In genomic region chr19:13980988-13981630, GRCm38 (mm10) we compare ENCODE assay signal across 8 mouse cellular contexts.
DNase-seq lines count a peak whose midpoint lies in the region; ATAC-seq lines count a peak whose summit lies in the region.

No protein-coding gene starts in this region.

- no peak overlapping the region for H3K9ac ChIP-seq in midbrain, embryonic 11.5 days (ENCODE audit: low read length)
- H3K9ac ChIP-seq in midbrain, embryonic 12.5 days (replicated peaks), result no peak overlapping the region

- H3K4me1 ChIP-seq in midbrain, embryonic 11.5 days (ENCODE audit: control insufficient read depth, insufficient read depth, low read length), result no peaks in the 10 kb centered on the region
- no peaks in the 10 kb centered on the region for H3K4me1 ChIP-seq in midbrain, embryonic 10.5 days
- H3K4me1 ChIP-seq in midbrain, embryonic 12.5 days, result no peaks in the 10 kb centered on the region

- H3K9me3 ChIP-seq in midbrain, embryonic 11.5 days (ENCODE audit: control insufficient read depth, low read length), result no peaks in the 10 kb centered on the region
- H3K9me3 ChIP-seq in midbrain, embryonic 10.5 days (replicated peaks), result no peaks in the 10 kb centered on the region
- no peaks in the 10 kb centered on the region for H3K9me3 ChIP-seq in midbrain, embryonic 12.5 days

- DNase-seq in cerebellum, adult 18-20 months, result peak; percentile 13 to 38
- DNase-seq in midbrain, embryonic 11.5 days (ENCODE audit: low spot score, missing footprints), result peak; percentile 96
- DNase-seq in midbrain, embryonic 10.5 days (ENCODE audit: low spot score), result no peak
- peak; percentile 54 for DNase-seq in embryo, embryonic 9.5 days (ENCODE audit: extremely low spot score)
- peak; percentile 42 for DNase-seq in kidney, postnatal 10 days

- H3K4me3 ChIP-seq in midbrain, embryonic 11.5 days (ENCODE audit: low read depth, low read length), result no peak overlapping the region
- no peak overlapping the region for H3K4me3 ChIP-seq in midbrain, embryonic 10.5 days
- no peak overlapping the region for H3K4me3 ChIP-seq in midbrain, embryonic 12.5 days

- WGBS in midbrain, embryonic 11.5 days, result 22% methylated on average over 4 of the region's 4 CpGs
- 25% methylated on average over 4 of the region's 4 CpGs for WGBS in midbrain, embryonic 10.5 days
- 20% methylated on average over 4 of the region's 4 CpGs for WGBS in midbrain, embryonic 12.5 days

- ATAC-seq in cerebellum, adult (ENCODE audit: insufficient number of reproducible peaks, low FRiP score, low TSS enrichment), result no peak
- ATAC-seq in midbrain, embryonic 11.5 days (ENCODE audit: low FRiP score), result peak; percentile 75
- peak; percentile 78; the same call in 1 of the 2 replicates for ATAC-seq in midbrain, embryonic 12.5 days (ENCODE audit: low FRiP score, low read depth)
- ATAC-seq in monocyte, adult 5-6 weeks (replicated peaks; ENCODE audit: insufficient number of reproducible peaks, low FRiP score, low TSS enrichment, poor library complexity, severe bottlenecking), result no peak

- no peaks in the 10 kb centered on the region for H3K36me3 ChIP-seq in midbrain, embryonic 11.5 days (ENCODE audit: control insufficient read depth, insufficient read depth, low read length)
- H3K36me3 ChIP-seq in midbrain, embryonic 10.5 days, result no peaks in the 10 kb centered on the region
- H3K36me3 ChIP-seq in midbrain, embryonic 12.5 days, result no peaks in the 10 kb centered on the region

- H3K27ac ChIP-seq in midbrain, embryonic 11.5 days (ENCODE audit: low read depth, low read length), result no peak overlapping the region
- no peak overlapping the region for H3K27ac ChIP-seq in midbrain, embryonic 10.5 days (replicated peaks)
- no peak overlapping the region for H3K27ac ChIP-seq in midbrain, embryonic 12.5 days (replicated peaks)

- no peaks in the 10 kb centered on the region for H3K27me3 ChIP-seq in midbrain, embryonic 11.5 days (ENCODE audit: control insufficient read depth, insufficient read depth, low read length)
- peaks cover 14% of the 10 kb centered on the region; the same call in 1 of the 2 replicates for H3K27me3 ChIP-seq in midbrain, embryonic 10.5 days (ENCODE audit: low read depth, poor library complexity, severe bottlenecking)
- H3K27me3 ChIP-seq in midbrain, embryonic 12.5 days, result peaks cover 12% of the 10 kb centered on the region; the same call in 1 of the 2 replicates

- H3K4me2 ChIP-seq in midbrain, embryonic 11.5 days, result no peak overlapping the region
- H3K4me2 ChIP-seq in midbrain, embryonic 12.5 days (replicated peaks), result no peak overlapping the region

Comparison
In these comparisons a context has a peak if more than half of its experiments do, and no peak if none do; other contexts are left out.
1. ATAC-seq: peak in midbrain, embryonic 11.5 days (single experiment) and midbrain, embryonic 12.5 days (single experiment); none in cerebellum, adult (single experiment) and monocyte, adult 5-6 weeks (single experiment).